Mouse (Mus musculus) hindbrain, embryonic 10.5 days (tissue): Measurements from ENCODE around the gene Filip1l. TPM values are rescaled to one million over a fixed set of nuclear protein-coding genes. Genes with fewer than 3 reads are reported as not detected.

Source experiments
- DNase-seq: peaks from one replicate; pipeline ENCODE4 v3.0.0-alpha.2; 2017; ENCODE audit warnings: low spot score
- H3K27ac ChIP-seq: fragments of 300-500 bp; sonication (generic); 2 replicates; pipeline ENCODE4 v1.5.1; 2016; ENCODE audit warnings: mild to moderate bottlenecking, moderate library complexity
- H3K27me3 ChIP-seq: fragments of 300-500 bp; sonication (generic); 2 replicates; pipeline ENCODE4 v1.6.1; 2016; ENCODE audit warnings: mild to moderate bottlenecking; ENCODE audit not compliant: poor library complexity, insufficient read depth, severe bottlenecking
- H3K36me3 ChIP-seq: fragments of 300-500 bp; sonication (generic); 2 replicates; pipeline ENCODE4 v1.6.1; 2016; ENCODE audit warnings: mild to moderate bottlenecking, moderate library complexity
- H3K4me1 ChIP-seq: fragments of 300-500 bp; sonication (generic); replicated peaks from 2 replicates; pipeline ENCODE4 v1.6.1; 2016; ENCODE audit warnings: mild to moderate bottlenecking
- H3K4me3 ChIP-seq: fragments of 300-500 bp; sonication (generic); 2 replicates; pipeline ENCODE4 v1.5.1; 2016; ENCODE audit warnings: mild to moderate bottlenecking, moderate library complexity
- H3K9me3 ChIP-seq: fragments of 300-500 bp; sonication (generic); 2 replicates; pipeline ENCODE4 v1.6.1; 2016; ENCODE audit warnings: mild to moderate bottlenecking, moderate library complexity
- WGBS: fragments of 180-500 bp; shearing (Covaris S2); methylation state at CpG from one replicate; pipeline ENCODE4 v1.1.7; 2016; 5-methylcytosine and 5-hydroxymethylcytosine counted together
- polyA plus RNA-seq: library from polyadenylated mRNA; unstranded; fragments of >200 nt; fragmentation: Nextera tagmentation; extraction: Ambion mirVana; gene quantifications from 2 replicates; pipeline ENCODE4 v1.2.1, GENCODE M21; 2016

Filip1l gene
- polyA plus RNA-seq, result 5.8 and 8.5 TPM in 2 replicates

DNA sequence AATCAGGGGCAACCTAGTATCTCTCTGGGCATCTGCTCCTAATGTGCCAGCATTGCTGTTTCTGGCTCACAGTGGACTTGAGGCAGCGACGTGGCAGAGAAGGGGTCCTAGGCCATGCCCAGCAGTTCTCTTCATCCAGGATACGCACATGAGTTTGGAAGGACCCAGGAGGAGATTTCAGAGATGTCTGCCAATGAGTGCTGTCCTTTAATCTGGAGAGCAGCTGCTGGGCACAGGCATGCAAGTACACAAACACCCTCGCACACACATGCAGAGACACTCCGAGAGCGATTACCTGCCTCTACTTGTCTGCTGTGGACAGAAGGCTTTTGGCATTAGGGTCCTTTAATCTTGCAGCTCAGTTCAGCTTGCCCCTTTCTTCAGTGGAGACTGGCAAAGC lies at the start of gene Filip1l:
Filip1l (plus strand) TSS at position 343 of the 400 bp plus-strand sequence.
- Histone ChIP-seq H3K36me3 (no peaks in the 10 kb centered on the region), H3K9me3 (no peaks in the 10 kb centered on the region), H3K27ac (no peak within 1 kb of the TSS), H3K4me1 (peaks cover 16% of the 10 kb centered on the region), H3K4me3 (no peak within 1 kb of the TSS), H3K27me3 (no peaks in the 10 kb centered on the region)
- 80% methylated on average over 6 of the region's 6 CpGs for WGBS
- DNase-seq, result no peak

- Histone ChIP-seq H3K27ac (peak overlapping the region; percentile 67), H3K36me3 (no peaks in the 10 kb centered on the region), H3K9me3 (no peaks in the 10 kb centered on the region), H3K27me3 (no peaks in the 10 kb centered on the region), H3K4me1 (peaks cover 23% of the 10 kb centered on the region), H3K4me3 (no peak overlapping the region)
- DNase-seq, result peak; percentile 46
- 64% methylated on average over 19 of the region's 19 CpGs for WGBS
These were observed 49.2 kb upstream of the Filip1l start for GRCm38 (mm10) chr16:57303716-57304115.

DNA sequence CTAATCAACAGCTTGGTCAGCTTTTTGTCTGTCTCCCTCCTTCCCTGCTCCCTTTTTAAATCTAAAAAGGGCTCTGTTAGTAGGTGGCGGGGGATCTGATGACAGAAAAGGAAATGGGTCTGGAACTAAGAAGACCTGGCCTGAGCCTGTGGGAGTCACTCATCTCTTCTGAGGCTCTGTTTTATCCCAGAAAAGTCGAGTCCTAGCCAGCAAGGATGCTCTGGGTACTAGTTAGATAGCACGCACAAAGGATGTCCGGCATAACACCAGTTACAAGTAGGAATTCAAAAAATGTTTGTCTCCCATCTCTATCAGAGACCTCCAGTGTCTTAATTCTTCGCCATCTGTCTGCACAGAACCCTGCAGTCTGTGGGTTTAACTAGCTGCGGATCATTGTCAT lies 47.4 kb upstream of the Filip1l start:
- Histone ChIP-seq H3K27ac (no peak overlapping the region), H3K27me3 (no peaks in the 10 kb centered on the region), H3K36me3 (no peaks in the 10 kb centered on the region), H3K9me3 (no peaks in the 10 kb centered on the region), H3K4me3 (no peak overlapping the region), H3K4me1 (peaks cover 23% of the 10 kb centered on the region)
- 80% methylated on average over 6 of the region's 6 CpGs for WGBS
- no peak for DNase-seq

DNA sequence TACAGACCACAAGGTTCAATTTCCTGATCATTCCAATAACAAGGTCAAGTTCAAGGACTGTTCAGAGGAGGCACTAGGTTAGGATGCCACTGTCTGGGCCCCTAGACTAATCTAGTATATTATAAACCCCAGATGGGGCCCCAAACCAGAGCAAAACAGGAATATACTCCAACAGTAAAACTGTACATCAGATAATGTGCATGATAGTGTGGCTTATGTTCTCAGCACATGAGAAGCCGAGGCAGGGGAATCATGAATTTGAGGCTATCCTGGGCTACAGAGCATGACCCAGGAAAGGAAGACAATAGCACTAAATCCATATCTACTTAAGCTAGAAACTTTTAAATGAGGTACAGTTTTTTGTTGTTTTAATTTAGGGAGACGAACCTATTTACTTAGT lies 40.8 kb upstream of the Filip1l start:
- 93% methylated on average over 2 of the region's 2 CpGs for WGBS
- Histone ChIP-seq H3K4me1 (no peaks in the 10 kb centered on the region), H3K36me3 (no peaks in the 10 kb centered on the region), H3K9me3 (no peaks in the 10 kb centered on the region), H3K27me3 (no peaks in the 10 kb centered on the region), H3K27ac (no peak overlapping the region), H3K4me3 (no peak overlapping the region)
- DNase-seq, result no peak

GRCm38 (mm10) chr16:57313487-57313886 lies 39.4 kb upstream of the Filip1l start:
- WGBS, result 93% methylated on average over 3 of the region's 3 CpGs

DNA sequence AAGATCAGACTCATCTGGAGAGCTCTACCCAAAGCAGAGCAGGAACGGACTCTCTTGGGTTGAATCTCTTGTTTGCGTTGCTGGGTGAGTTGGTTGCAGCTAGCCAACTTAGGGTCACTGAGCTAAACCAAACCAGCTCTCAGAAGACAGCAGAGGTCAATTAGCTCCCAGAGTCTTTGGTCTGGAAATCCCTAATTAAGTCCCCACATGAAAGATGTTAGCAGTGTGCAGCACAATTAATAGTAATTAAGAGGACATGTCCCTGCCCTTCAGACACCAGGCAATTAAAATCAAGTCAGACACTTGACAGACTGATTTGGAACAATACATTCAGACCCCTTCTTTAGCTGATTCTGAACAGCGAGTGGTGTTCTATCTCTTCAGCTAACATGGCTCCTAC lies 38.7 kb upstream of the Filip1l start:
- Histone ChIP-seq H3K4me3 (no peak overlapping the region), H3K36me3 (no peaks in the 10 kb centered on the region), H3K27ac (no peak overlapping the region), H3K4me1 (0 out of 2 replicates have a peak, but pooled peaks cover 8% of the 10 kb centered on the region), H3K27me3 (no peaks in the 10 kb centered on the region), H3K9me3 (no peaks in the 10 kb centered on the region)
- no peak for DNase-seq
- WGBS, result 88% methylated on average over 3 of the region's 3 CpGs

More at GRCm38 (mm10) chr16:57313487-57313886, 39.4 kb upstream of the Filip1l start:
- Histone ChIP-seq H3K36me3 (no peaks in the 10 kb centered on the region), H3K27ac (no peak overlapping the region), H3K4me1 (0 out of 2 replicates have a peak, but pooled peaks cover 8% of the 10 kb centered on the region), H3K27me3 (no peaks in the 10 kb centered on the region), H3K9me3 (no peaks in the 10 kb centered on the region), H3K4me3 (no peak overlapping the region)
- no peak for DNase-seq

DNA sequence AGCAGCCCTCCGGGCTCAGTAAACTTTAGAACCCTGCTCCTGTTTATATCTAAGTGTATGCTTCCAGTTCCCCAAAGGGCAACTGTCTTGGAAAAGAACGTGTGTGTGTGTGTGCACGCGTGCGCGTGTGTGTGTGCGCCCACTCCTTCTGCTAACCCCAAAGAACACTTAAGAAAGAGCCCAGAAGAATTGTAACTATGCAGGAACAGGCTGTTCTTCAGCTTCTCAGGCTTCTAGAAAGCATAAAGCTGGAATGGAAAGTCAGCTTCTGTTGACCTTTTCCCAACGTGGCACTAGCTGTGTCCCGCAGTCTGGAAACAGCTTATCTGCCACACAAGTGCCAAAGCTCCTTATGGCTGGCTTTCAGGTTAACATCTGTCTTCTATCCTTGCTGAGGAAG lies 37.9 kb upstream of the Filip1l start:
- Histone ChIP-seq H3K9me3 (no peaks in the 10 kb centered on the region), H3K4me3 (no peak overlapping the region), H3K4me1 (0 out of 2 replicates have a peak, but pooled peaks cover 8% of the 10 kb centered on the region), H3K27ac (no peak overlapping the region), H3K27me3 (no peaks in the 10 kb centered on the region), H3K36me3 (no peaks in the 10 kb centered on the region)
- WGBS, result 93% methylated on average over 9 of the region's 9 CpGs
- no peak for DNase-seq

DNA sequence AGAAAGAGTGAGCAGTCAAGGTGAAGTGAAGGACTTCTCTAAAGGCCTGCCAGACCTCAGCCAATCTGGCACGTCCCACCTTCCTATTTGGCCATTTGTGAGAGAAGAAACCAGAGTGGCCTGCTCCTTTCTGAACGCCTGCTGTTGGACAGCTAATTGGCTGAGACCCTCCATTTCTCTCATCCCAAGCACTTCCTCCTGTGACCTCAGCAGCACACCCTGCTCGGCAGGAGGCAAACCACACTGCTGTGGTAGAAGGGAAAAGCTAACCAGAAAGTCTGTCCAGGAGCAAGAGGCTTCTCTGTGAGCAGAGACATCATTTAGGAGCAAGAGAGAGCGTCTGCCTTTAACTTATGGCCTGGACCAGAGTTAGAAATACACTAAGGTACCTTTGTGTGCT lies 35.8 kb upstream of the Filip1l start:
- 81% methylated on average over 4 of the region's 4 CpGs for WGBS
- Histone ChIP-seq H3K36me3 (no peaks in the 10 kb centered on the region), H3K4me1 (0 out of 2 replicates have a peak, but pooled peaks cover 8% of the 10 kb centered on the region), H3K27ac (no peak overlapping the region), H3K9me3 (no peaks in the 10 kb centered on the region), H3K27me3 (no peaks in the 10 kb centered on the region), H3K4me3 (no peak overlapping the region)
- no peak for DNase-seq

GRCm38 (mm10) chr16:57317882-57318636 lies 34.8 kb upstream of the Filip1l start:
- no peak for DNase-seq
- H3K27ac ChIP-seq, result no peak overlapping the region
- H3K27me3 ChIP-seq, result no peaks in the 10 kb centered on the region
- H3K36me3 ChIP-seq, result no peaks in the 10 kb centered on the region
- no peak overlapping the region for H3K4me3 ChIP-seq
- H3K9me3 ChIP-seq, result no peaks in the 10 kb centered on the region
- WGBS, result 55% methylated on average over 13 of the region's 13 CpGs
- H3K4me1 ChIP-seq, result 0 out of 2 replicates have a peak, but pooled peaks cover 8% of the 10 kb centered on the region

- Histone ChIP-seq H3K27ac (no peak overlapping the region), H3K4me3 (no peak overlapping the region), H3K27me3 (no peaks in the 10 kb centered on the region), H3K9me3 (no peaks in the 10 kb centered on the region), H3K36me3 (no peaks in the 10 kb centered on the region), H3K4me1 (0 out of 2 replicates have a peak, but pooled peaks cover 8% of the 10 kb centered on the region)
- WGBS, result 87% methylated on average over 8 of the region's 8 CpGs
- DNase-seq, result no peak
These were observed 34.2 kb upstream of the Filip1l start for GRCm38 (mm10) chr16:57318637-57319125.

- Histone ChIP-seq H3K36me3 (no peaks in the 10 kb centered on the region), H3K27me3 (no peaks in the 10 kb centered on the region), H3K9me3 (no peaks in the 10 kb centered on the region), H3K4me1 (0 out of 2 replicates have a peak, but pooled peaks cover 8% of the 10 kb centered on the region), H3K4me3 (no peak overlapping the region), H3K27ac (no peak overlapping the region)
- no peak for DNase-seq
- WGBS, result 73% methylated on average over 7 of the region's 7 CpGs
These were observed 33.4 kb upstream of the Filip1l start for GRCm38 (mm10) chr16:57319284-57320124.

GRCm38 (mm10) chr16:57326996-57327395 lies 25.9 kb upstream of the Filip1l start:
- no peak for DNase-seq
- H3K9me3 ChIP-seq, result no peaks in the 10 kb centered on the region
- no peaks in the 10 kb centered on the region for H3K27me3 ChIP-seq
- H3K27ac ChIP-seq, result no peak overlapping the region
- H3K4me3 ChIP-seq, result no peak overlapping the region
- WGBS, result 71% methylated on average over 7 of the region's 7 CpGs
- no peaks in the 10 kb centered on the region for H3K4me1 ChIP-seq
- H3K36me3 ChIP-seq, result no peaks in the 10 kb centered on the region

DNA sequence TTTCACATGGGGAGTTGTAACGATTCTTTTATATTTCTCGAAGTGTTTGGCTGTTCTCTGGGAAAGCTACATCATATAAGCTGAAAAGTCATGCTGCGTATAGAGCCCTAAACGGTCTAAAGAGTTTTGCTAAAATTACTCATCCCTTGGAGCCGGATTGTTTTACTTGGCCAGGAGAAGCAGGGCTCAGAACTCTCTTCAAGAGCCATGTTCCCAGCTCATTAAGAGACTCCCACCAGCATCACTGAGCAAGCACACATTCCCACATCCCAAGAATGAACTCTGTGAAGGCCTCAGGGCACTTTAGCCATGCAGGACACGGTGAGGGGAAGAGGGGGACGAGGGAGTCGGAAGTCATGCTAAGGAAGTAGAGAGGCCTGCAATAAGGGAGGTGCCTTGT lies 23.9 kb upstream of the Filip1l start:
- no peaks in the 10 kb centered on the region for H3K9me3 ChIP-seq
- no peaks in the 10 kb centered on the region for H3K27me3 ChIP-seq
- no peaks in the 10 kb centered on the region for H3K4me1 ChIP-seq
- no peaks in the 10 kb centered on the region for H3K36me3 ChIP-seq
- 85% methylated on average over 8 of the region's 8 CpGs for WGBS
- H3K27ac ChIP-seq, result no peak overlapping the region
- no peak for DNase-seq
- H3K4me3 ChIP-seq, result no peak overlapping the region
